Mouse (Mus musculus): ENCODE data around the gene Prkcd. TPM values are rescaled to one million over a fixed set of nuclear protein-coding genes. Genes with fewer than 3 reads are reported as not detected.

The Prkcd gene
- total RNA-seq, 2 experiments from 2014 or later: 33.3 to 47.5 TPM

DNA sequence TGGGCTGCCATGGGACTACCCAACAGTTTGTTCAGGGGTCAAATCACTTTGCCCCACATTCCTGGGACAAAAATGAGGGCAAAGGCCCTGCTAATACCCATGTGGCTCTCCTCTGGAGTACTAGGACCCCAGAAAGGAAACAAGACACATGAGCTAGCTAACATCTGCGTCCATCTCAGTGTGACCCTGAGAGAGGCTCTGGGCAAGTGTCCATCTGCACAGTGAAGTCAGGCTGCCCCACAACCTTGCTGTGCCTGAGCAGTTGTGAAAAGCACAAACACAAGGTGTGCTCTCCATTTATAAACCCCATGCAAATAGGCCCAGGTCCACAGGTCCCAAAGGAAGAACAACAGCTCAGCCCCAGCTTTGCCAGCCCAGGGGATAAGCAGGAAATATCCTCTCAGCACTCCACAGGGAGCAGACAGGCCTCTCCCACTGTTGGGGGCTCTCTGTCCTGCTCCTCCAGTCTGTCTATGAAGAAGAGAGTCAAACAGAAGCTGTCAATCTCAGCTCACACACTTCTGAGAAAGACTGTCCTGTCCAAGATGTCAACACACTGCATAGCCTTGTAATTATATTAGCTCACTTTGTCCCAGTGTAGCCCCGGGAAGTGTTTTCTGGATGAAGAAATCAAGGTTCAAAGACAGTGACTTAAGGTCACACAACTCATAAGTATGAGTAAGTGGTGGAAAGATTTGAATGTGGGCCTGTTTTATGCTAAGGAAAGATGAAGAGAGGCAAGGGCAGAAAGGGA is 12.9 kb downstream of the Prkcd start:
- no peak for DNase-seq (ENCODE audit: low spot score in 2 of 2)
- no peak for TF ChIP-seq CTCF (conservative IDR thresholded peaks at IDR 0.05)
- no peak overlapping the region for H3K27ac ChIP-seq
- no peak overlapping the region for H3K4me3 ChIP-seq

DNA sequence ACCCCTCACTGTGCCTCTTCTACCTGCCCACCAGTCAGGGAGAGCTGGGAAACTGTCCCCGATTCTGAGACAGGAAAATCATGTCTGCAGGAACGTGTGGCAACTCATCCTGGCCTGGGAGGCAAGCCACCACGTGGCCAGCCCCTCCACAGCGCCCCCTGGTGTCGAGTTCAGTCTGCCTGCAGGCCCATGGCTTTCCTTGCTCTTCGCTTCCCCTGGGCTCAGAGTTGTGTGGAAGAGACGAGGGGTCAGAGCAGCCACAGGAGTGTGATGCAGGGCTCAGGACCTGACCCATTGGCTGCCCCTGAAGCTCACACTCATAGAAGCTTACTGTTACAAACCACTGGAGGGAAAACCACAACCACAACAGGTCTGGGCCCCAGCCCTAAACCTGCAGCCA is 13.5 kb downstream of the Prkcd start:
- DNase-seq (ENCODE audit: low spot score in 2 of 2): peak; percentile 40 to 81
- Histone ChIP-seq H3K27ac (no peak overlapping the region), H3K4me3 (no peak overlapping the region)
- peak; percentile 92 for TF ChIP-seq CTCF (conservative IDR thresholded peaks at IDR 0.05)

DNA sequence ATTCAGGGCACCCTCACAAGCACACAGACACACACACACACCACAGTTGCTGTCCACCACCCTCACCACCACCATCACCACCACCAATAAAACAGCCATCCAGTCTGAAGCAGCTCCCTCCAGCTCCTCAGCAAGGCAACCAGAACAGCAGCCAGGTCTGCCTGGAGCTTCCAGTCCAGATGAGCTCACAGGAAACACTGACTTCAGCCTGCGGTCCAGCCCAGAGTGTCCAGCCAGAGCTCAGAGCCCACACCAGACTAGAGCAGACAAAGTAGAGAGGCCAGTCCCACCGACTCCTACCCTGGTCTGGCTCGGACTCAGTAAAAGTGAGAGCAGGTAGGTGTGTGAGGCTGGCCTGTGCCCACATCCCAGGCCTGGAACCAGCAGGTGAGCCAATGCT is 15.1 kb downstream of the Prkcd start:
- H3K4me3 ChIP-seq: no peak overlapping the region
- no peak overlapping the region for H3K27ac ChIP-seq
- no peak for DNase-seq (ENCODE audit: low spot score in 2 of 2)
- TF ChIP-seq CTCF (conservative IDR thresholded peaks at IDR 0.05): no peak

DNA sequence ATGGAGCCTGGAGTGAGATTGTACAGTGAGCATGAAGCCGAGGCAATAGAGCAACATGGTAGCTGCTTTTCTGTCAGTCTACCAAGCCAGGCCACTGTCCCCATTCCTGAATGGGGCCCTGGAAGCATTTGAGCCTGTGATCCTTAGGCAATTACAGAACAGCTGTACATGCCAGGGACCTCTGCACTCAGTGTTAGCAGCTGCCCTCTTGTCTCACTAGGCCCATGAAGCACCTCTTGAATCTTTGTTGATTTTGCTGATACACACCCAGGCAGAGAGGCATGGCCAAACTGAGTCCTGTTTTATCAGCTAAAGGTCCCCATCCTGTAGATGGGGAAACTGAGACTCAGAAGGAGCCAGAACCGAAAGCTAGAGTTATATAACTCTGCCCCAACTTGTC is 15.7 kb downstream of the Prkcd start:
- DNase-seq (ENCODE audit: low spot score in 2 of 2): no peak
- no peak overlapping the region for H3K4me3 ChIP-seq
- no peak overlapping the region for H3K27ac ChIP-seq
- no peak for TF ChIP-seq CTCF (conservative IDR thresholded peaks at IDR 0.05)

DNA sequence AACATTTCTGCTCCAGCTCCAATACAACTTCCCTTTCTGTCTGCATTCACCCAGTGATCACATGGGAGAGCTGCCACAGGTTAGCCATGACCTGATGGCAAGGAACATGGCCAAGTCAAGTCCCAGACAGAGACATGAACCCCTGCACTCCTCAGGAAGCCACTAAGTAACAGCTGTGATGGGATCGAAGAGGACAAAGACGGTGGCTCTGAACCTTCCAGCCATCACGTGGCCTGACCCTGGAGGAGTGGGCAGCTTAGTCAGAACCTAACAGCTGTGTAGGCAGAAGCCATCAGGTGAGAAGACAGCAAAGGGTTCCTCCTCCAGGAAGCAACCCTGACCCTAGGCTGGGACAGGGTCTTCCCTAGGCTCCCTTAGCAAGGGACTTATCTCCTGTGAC is 16.5 kb downstream of the Prkcd start:
- TF ChIP-seq CTCF (conservative IDR thresholded peaks at IDR 0.05): no peak

DNA sequence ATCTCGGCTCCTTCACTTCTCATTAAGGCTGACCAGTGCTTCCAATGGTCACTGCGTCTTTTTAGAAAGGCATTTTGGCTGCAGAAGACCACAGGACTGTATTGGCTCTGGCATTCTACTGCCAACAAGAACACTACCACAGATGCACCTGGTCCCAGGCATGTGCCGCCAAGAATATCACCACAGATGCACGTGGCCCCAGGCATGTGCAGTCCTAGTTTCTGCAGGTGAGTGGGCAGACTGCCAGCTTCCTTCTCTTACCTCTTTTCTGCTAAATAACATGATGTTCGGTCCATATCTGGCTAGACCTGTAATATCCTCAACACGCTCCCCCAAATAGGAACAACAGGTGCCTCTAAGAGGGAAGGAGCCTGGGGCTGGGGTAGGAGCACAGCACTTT is 17.8 kb downstream of the Prkcd start:
- no peak for DNase-seq (ENCODE audit: low spot score in 2 of 2)
- no peak overlapping the region for H3K4me3 ChIP-seq
- no peak overlapping the region for H3K27ac ChIP-seq
- TF ChIP-seq CTCF (conservative IDR thresholded peaks at IDR 0.05): no peak

More for the DNA sequence above, 16.5 kb downstream of the Prkcd start:
- H3K27ac ChIP-seq: no peak overlapping the region
- DNase-seq (ENCODE audit: low spot score in 2 of 2): no peak
- no peak overlapping the region for H3K4me3 ChIP-seq

DNA sequence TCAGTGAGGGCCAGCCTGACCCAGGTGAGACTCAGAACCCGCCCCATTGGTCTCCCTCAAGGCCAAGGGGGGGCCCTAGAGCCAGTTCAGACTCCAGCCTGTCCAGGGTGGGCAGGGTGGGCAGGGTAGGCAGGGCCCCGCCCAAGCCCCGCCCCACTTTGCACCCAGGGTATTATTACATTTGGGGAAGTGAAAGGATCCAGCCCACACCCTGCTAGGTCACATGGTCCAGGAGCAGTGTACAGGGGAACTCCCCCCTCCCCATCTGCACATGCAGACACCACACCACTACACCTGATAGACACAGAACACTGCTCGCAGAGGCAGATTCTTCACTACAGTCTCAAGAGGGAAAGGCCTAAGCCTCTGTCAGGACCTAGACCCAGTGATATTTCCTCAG is 18.3 kb downstream of the Prkcd start:
- H3K27ac ChIP-seq: no peak overlapping the region
- DNase-seq (ENCODE audit: low spot score in 2 of 2): no peak
- H3K4me3 ChIP-seq: no peak overlapping the region
- no peak for TF ChIP-seq CTCF (conservative IDR thresholded peaks at IDR 0.05)

DNA sequence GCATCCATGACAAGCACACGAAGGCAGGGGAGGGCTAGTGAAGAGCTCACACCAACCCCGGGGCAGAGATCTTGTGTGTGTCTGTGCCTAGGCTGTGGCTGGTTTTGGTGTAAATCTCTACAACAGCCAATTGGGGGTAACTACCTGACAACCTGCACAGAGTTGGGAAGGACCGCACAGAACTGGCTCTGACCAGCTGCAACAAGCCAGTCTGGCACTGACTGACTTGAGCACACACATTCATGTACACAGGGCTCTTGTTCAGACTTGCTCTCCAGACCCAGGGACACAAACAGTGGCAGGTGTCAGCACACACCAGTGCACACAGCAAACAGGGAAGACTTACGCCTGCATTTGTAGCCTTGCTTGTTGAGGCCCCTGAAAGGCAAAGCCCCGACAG is 19.2 kb downstream of the Prkcd start:
- TF ChIP-seq CTCF (conservative IDR thresholded peaks at IDR 0.05): no peak
- H3K27ac ChIP-seq: no peak overlapping the region
- no peak for DNase-seq (ENCODE audit: low spot score in 2 of 2)
- no peak overlapping the region for H3K4me3 ChIP-seq

DNA sequence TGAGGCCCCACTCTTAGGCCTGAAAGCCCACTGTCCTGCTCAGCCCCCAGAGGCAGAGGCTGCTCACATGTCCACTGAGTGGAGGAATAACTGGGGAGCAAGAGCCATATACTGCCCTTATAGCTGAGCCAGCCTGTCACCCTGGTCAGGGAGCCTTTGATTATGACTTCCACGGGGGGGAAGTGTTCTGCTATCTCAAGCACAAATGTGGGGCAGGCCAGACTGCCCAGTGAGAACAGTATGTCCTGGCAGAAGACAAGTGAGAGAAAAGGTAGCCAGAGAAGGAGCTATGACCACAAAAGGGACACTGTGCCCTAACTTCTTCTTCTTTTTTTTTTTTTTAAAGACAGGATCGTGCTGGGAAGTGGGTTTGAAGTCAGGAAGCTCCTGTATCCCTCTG is 28.9 kb downstream of the Prkcd start:
- Histone ChIP-seq H3K4me3 (no peak overlapping the region), H3K27ac (no peak overlapping the region)
- DNase-seq (ENCODE audit: low spot score in 2 of 2): no peak
- no peak for TF ChIP-seq CTCF (conservative IDR thresholded peaks at IDR 0.05)

DNA sequence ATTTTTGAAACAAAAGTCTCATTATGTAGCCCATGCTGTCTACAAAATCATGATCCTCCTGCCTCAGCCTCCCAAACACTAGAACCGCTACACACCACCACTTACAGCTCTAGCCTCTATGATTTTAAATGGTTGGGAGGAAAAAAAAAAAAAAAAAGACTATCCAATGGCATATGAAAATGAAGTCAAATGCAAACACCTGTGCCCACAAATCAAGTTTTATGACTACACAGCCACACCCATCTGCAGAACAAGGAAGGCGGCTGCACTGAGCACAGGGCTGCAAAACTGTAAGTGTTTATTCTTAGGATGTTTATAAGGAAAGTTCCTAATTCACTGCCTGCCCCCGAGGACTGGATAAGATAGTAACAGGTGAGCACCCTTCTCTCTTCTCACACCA is 29.6 kb downstream of the Prkcd start:
- Histone ChIP-seq H3K27ac (no peak overlapping the region), H3K4me3 (no peak overlapping the region)
- no peak for DNase-seq (ENCODE audit: low spot score in 2 of 2)
- no peak for TF ChIP-seq CTCF (conservative IDR thresholded peaks at IDR 0.05)

DNA sequence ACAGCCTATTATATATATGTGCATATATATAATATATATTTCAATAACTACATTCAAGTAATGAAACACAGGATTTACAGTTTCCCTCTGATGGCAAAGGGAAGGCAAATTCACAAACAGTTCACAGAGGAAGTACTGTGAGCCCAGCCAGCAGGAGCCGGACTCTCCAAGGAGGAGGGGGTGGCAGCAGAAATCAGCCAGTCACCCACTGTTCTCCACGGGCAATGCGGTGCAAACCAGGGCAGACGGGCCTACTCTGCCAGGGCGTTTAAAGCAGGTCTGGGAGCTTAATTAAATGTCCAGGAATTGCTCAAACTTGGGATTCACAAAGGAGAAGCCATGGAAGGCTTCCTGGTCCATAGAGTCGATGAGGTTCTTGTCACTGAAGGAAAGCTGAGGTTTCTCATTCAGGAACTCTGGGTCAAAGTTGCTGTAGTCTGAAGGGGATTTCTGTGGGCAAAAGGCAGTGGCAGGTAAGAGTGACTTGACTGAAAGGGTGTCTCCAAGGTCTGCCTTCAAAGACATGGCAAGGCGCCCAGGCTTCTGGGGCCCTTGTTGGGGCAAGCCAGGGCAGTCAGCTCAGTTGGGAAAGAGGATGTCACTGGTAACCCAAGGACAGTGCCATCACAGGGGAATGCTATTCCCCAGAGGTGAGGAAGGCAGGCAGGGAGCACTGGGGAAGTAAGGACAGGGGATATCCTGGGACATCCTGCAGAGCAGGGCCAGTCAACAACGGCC is 30.3 kb downstream of the Prkcd start:
- TF ChIP-seq CTCF (conservative IDR thresholded peaks at IDR 0.05): no peak
- no peak for DNase-seq (ENCODE audit: low spot score in 2 of 2)
- no peak overlapping the region for H3K27ac ChIP-seq
- H3K4me3 ChIP-seq: no peak overlapping the region

DNA sequence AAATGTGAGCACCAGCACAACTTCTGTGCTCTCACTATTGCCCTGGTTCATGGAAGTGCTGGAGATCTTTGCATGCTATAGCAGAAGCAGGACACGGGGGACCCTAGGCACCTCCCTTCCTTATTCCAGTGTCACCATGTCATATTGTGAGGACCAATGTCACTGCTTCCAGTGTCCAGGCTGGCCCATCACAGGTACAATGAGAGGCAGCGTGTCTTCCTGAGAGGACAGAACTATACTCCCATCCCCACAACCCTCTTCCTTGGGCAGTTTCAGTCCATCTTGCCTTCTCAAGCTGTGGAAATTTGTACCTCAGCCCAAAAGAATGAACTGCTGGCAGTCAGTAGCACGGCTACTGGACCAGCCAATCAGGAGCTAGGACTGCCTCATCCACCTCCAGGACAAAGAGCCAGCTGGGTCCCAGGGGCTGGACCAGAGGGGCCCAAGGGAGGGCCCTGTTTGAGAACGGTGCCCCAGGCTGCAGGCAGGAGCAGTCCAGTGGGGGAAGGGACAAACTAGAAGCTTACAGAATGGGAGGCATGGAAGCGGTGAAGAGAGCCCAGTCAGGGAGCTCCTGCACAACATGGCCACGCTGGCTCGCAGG is 31.8 kb downstream of the Prkcd start:
- no peak overlapping the region for H3K4me3 ChIP-seq
- TF ChIP-seq CTCF (conservative IDR thresholded peaks at IDR 0.05): no peak
- DNase-seq (ENCODE audit: low spot score in 2 of 2): peak; percentile 21 to 57
- H3K27ac ChIP-seq: peak overlapping the region; percentile 82

DNA sequence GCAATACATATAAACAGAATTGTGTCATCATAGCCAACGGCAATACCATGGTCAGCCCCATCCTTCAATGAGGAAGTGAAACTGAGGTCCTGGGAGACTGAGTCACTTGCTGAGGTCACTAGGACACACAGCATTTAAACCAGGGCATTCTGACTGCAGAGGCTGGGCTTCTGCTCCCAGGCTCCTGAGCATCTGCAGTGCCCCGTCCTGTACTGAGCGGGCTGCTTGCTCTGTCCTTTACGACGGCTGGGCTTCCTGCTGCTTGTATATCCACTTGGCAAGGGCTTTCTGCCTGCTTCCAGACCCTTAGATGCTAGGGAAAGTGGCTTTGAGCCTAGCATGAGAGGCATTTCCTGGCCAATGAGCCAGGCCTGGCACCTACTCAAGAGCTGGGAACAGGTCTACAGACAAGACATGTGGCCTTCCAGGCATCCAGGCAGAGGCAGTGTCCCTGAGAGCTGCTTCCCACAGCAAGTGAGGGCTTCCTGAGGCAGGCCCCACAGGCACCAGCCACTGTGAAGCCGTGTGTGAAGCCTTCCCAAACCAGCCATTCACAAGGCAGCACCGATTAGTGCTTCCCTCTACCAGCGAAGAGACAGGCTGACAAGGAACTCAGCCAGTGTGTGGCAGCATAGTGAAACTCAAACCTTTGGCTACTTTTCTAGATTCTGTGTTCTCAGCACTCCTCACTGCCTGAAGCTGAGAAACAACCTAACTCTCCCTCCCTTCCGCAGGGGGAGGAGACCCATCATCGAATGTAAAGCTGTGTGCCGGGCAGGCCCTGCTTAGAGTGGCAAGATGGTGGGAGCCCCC is 32.5 kb downstream of the Prkcd start:
- DNase-seq (ENCODE audit: low spot score in 2 of 2): peak; percentile 25 to 60
- Histone ChIP-seq H3K27ac (peak overlapping the region; percentile 82), H3K4me3 (no peak overlapping the region)
- peak; percentile 61 for TF ChIP-seq CTCF (conservative IDR thresholded peaks at IDR 0.05)
